Mouse (Mus musculus) intestine, embryonic 14.5 days (tissue): ENCODE data around the gene Rnf169. TPM values are rescaled to one million over a fixed set of nuclear protein-coding genes. Genes with fewer than 3 reads are reported as not detected.

Experiments used
- ATAC-seq: fragments of 200-750 bp; cut with Nextera tagmentation; replicated peaks from 2 replicates; pipeline ENCODE4 v1.8.0; 2017; ENCODE audit warnings: low read depth, moderate number of reproducible peaks, moderate TSS enrichment, moderate library complexity; ENCODE audit not compliant: low FRiP score, low TSS enrichment
- DNase-seq: peaks from one replicate; pipeline ENCODE4 v3.0.0-alpha.2; 2018; ENCODE audit warnings: low spot score
- H3K27ac ChIP-seq: fragments of 300-500 bp; sonication (generic); 2 replicates; pipeline ENCODE4 v1.5.1; 2014; ENCODE audit warnings: low read depth, mild to moderate bottlenecking, control low read depth
- H3K27me3 ChIP-seq: fragments of 300-500 bp; sonication (generic); replicated peaks from 2 replicates; pipeline ENCODE4 v1.6.1; 2014; ENCODE audit warnings: low read length, control low read depth; ENCODE audit not compliant: control insufficient read depth, insufficient read depth
- H3K36me3 ChIP-seq: fragments of 300-500 bp; sonication (generic); 2 replicates; pipeline ENCODE4 v1.6.1; 2014; ENCODE audit warnings: low read length, control low read depth; ENCODE audit not compliant: control insufficient read depth, insufficient read depth
- H3K4me1 ChIP-seq: fragments of 300-500 bp; sonication (generic); replicated peaks from 2 replicates; pipeline ENCODE4 v1.6.1; 2014; ENCODE audit warnings: low read length, control low read depth, mixed read lengths; ENCODE audit not compliant: control insufficient read depth, insufficient read depth
- H3K4me2 ChIP-seq: fragments of 300-500 bp; sonication (generic); 2 replicates; pipeline ENCODE4 v1.6.1; 2014; ENCODE audit warnings: low read length
- H3K4me3 ChIP-seq: fragments of 300-500 bp; sonication (generic); 2 replicates; pipeline ENCODE4 v1.5.1; 2014; ENCODE audit warnings: low read depth, low read length, control low read depth, mixed read lengths
- H3K9ac ChIP-seq: fragments of 300-500 bp; sonication (generic); 2 replicates; pipeline ENCODE4 v1.6.1; 2014; ENCODE audit warnings: mild to moderate bottlenecking, low read length
- H3K9me3 ChIP-seq: fragments of 300-500 bp; sonication (generic); 2 replicates; pipeline ENCODE4 v1.6.1; 2016; ENCODE audit warnings: low read length, control low read depth; ENCODE audit not compliant: control insufficient read depth
- WGBS: fragments of 180-500 bp; shearing (Covaris S2); extraction: QIAGEN DNeasy Blood & Tissue Kit; methylation state at CpG from one replicate; pipeline ENCODE4 v1.1.7; 2014; 5-methylcytosine and 5-hydroxymethylcytosine counted together
- polyA plus RNA-seq: library from polyadenylated mRNA; unstranded; fragments of >200 nt; fragmentation: Nextera tagmentation; extraction: Ambion mirVana; gene quantifications from 2 replicates; pipeline ENCODE4 v1.2.1, GENCODE M21; 2014

Gene Rnf169
- polyA plus RNA-seq, 1 experiment from 2014 or later: 6.7 TPM

GRCm38 (mm10) chr7:99919971-99920370 is 60.3 kb downstream of the Rnf169 start:
- Histone ChIP-seq H3K36me3 (peaks cover 22% of the 10 kb centered on the region), H3K4me2 (no peak overlapping the region), H3K4me3 (no peak overlapping the region), H3K4me1 (peaks cover 10% of the 10 kb centered on the region; the same call in 1 of the 2 replicates), H3K9me3 (no peaks in the 10 kb centered on the region), H3K9ac (no peak overlapping the region), H3K27me3 (peaks cover 9% of the 10 kb centered on the region), H3K27ac (no peak overlapping the region)
- ATAC-seq (no peak), DNase-seq (no peak)
- 95% methylated on average over 6 of the region's 6 CpGs for WGBS

GRCm38 (mm10) chr7:99919164-99919563 is 61.1 kb downstream of the Rnf169 start:
- Histone ChIP-seq H3K27me3 (peaks cover 9% of the 10 kb centered on the region), H3K4me3 (no peak overlapping the region), H3K4me1 (peaks cover 10% of the 10 kb centered on the region; the same call in 1 of the 2 replicates), H3K27ac (no peak overlapping the region), H3K9ac (no peak overlapping the region), H3K9me3 (no peaks in the 10 kb centered on the region), H3K36me3 (peaks cover 14% of the 10 kb centered on the region), H3K4me2 (no peak overlapping the region)
- DNase-seq: no peak
- WGBS: 93% methylated on average over 2 of the region's 2 CpGs
- no peak for ATAC-seq

GRCm38 (mm10) chr7:99917320-99917844 is 62.9 kb downstream of the Rnf169 start:
- Histone ChIP-seq H3K4me1 (peaks cover 10% of the 10 kb centered on the region; the same call in 1 of the 2 replicates), H3K27ac (no peak overlapping the region), H3K4me3 (peak overlapping the region; percentile 29), H3K4me2 (peak overlapping the region; percentile 75), H3K9me3 (no peaks in the 10 kb centered on the region), H3K27me3 (peaks cover 9% of the 10 kb centered on the region), H3K9ac (peak overlapping the region; percentile 36; the same call in 1 of the 2 replicates), H3K36me3 (peaks cover 5% of the 10 kb centered on the region)
- DNase-seq (no peak), ATAC-seq (peak; percentile 63)
- 2% methylated on average over 36 of the region's 36 CpGs for WGBS

- DNase-seq: peak; percentile 80
- H3K9ac ChIP-seq: peak overlapping the region; percentile 36; the same call in 1 of the 2 replicates
- ATAC-seq: 0 out of 2 replicates have a peak, but pooled peaks have one; percentile 25
- H3K9me3 ChIP-seq: no peaks in the 10 kb centered on the region
- H3K36me3 ChIP-seq: peaks cover 5% of the 10 kb centered on the region; the same call in 1 of the 2 replicates
- H3K27me3 ChIP-seq: peaks cover 9% of the 10 kb centered on the region
- 6% methylated on average over 22 of the region's 22 CpGs for WGBS
- peak overlapping the region; percentile 75 for H3K4me2 ChIP-seq
- peaks cover 10% of the 10 kb centered on the region; the same call in 1 of the 2 replicates for H3K4me1 ChIP-seq
- no peak overlapping the region for H3K27ac ChIP-seq
- H3K4me3 ChIP-seq: peak overlapping the region; percentile 29
Measured at GRCm38 (mm10) chr7:99916741-99917319, 63.4 kb downstream of the Rnf169 start.

GRCm38 (mm10) chr7:99915511-99915910 is 64.7 kb downstream of the Rnf169 start:
- Histone ChIP-seq H3K4me1 (peaks cover 10% of the 10 kb centered on the region; the same call in 1 of the 2 replicates), H3K27ac (no peak overlapping the region), H3K4me2 (no peak overlapping the region), H3K9ac (no peak overlapping the region), H3K4me3 (no peak overlapping the region), H3K36me3 (peaks cover 5% of the 10 kb centered on the region; the same call in 1 of the 2 replicates), H3K27me3 (peaks cover 9% of the 10 kb centered on the region), H3K9me3 (no peaks in the 10 kb centered on the region)
- DNase-seq: no peak
- WGBS: 82% methylated on average over 2 of the region's 2 CpGs
- ATAC-seq: no peak

- H3K27ac ChIP-seq: no peak overlapping the region
- H3K4me3 ChIP-seq: no peak overlapping the region
- peaks cover 9% of the 10 kb centered on the region for H3K27me3 ChIP-seq
- H3K9ac ChIP-seq: no peak overlapping the region
- ATAC-seq (no peak), DNase-seq (no peak)
- peaks cover 10% of the 10 kb centered on the region; the same call in 1 of the 2 replicates for H3K4me1 ChIP-seq
- H3K36me3 ChIP-seq: no peaks in the 10 kb centered on the region
- H3K9me3 ChIP-seq: no peaks in the 10 kb centered on the region
- H3K4me2 ChIP-seq: no peak overlapping the region
- WGBS: 86% methylated on average over 10 of the region's 10 CpGs
Measured at GRCm38 (mm10) chr7:99914316-99914715, 65.9 kb downstream of the Rnf169 start.

GRCm38 (mm10) chr7:99911038-99911437 is 69.2 kb downstream of the Rnf169 start:
- no peaks in the 10 kb centered on the region for H3K4me1 ChIP-seq
- DNase-seq (no peak), ATAC-seq (no peak)
- no peak overlapping the region for H3K27ac ChIP-seq
- no peaks in the 10 kb centered on the region for H3K9me3 ChIP-seq
- H3K4me3 ChIP-seq: no peak overlapping the region
- H3K9ac ChIP-seq: no peak overlapping the region
- peaks cover 2% of the 10 kb centered on the region for H3K27me3 ChIP-seq
- no peak overlapping the region for H3K4me2 ChIP-seq
- WGBS: 86% methylated on average over 5 of the region's 5 CpGs
- no peaks in the 10 kb centered on the region for H3K36me3 ChIP-seq

- no peak overlapping the region for H3K9ac ChIP-seq
- H3K9me3 ChIP-seq: no peaks in the 10 kb centered on the region
- WGBS: 61% methylated on average over 3 of the region's 3 CpGs
- no peaks in the 10 kb centered on the region for H3K36me3 ChIP-seq
- no peaks in the 10 kb centered on the region for H3K4me1 ChIP-seq
- no peak for ATAC-seq
- no peak overlapping the region for H3K4me2 ChIP-seq
- no peak overlapping the region for H3K27ac ChIP-seq
- DNase-seq: no peak
- H3K4me3 ChIP-seq: no peak overlapping the region
- no peaks in the 10 kb centered on the region for H3K27me3 ChIP-seq
Measured at GRCm38 (mm10) chr7:99907463-99907862, 72.8 kb downstream of the Rnf169 start.

- Histone ChIP-seq H3K27ac (no peak overlapping the region), H3K4me3 (no peak overlapping the region), H3K9ac (no peak overlapping the region), H3K4me2 (no peak overlapping the region), H3K4me1 (no peaks in the 10 kb centered on the region), H3K9me3 (no peaks in the 10 kb centered on the region), H3K27me3 (no peaks in the 10 kb centered on the region), H3K36me3 (no peaks in the 10 kb centered on the region)
- 82% methylated on average over 3 of the region's 3 CpGs for WGBS
- DNase-seq (no peak), ATAC-seq (no peak)
Measured at GRCm38 (mm10) chr7:99906346-99906745, 73.9 kb downstream of the Rnf169 start.
